28 mouse cellular contexts compared by ENCODE assay signal in genomic region chr16:96381435-96381834, GRCm38 (mm10).
"Had no signal": no experiment of that assay in that cellular context is flagged by ENCODE, and none has a peak within 500 bp of the region (broad histone marks: within the 10 kb centered on the region; RNA-seq: fewer than 3 reads in every experiment).

No protein-coding gene starts in this region.

- DNase-seq: cerebellum, adult 2 months; cerebellum, adult 8-10 months; cerebellum, adult 9-10 months; cerebellum, adult 9-11 months; cerebellum, postnatal 10 days; cerebellum, postnatal 14 days; cerebellum, postnatal 25 days; cerebellum, postnatal 36 days; embryo, embryonic 11 days; forebrain, postnatal 0 days; gastrocnemius, adult 2 months; gastrocnemius, postnatal 10 days; gastrocnemius, postnatal 14 days; gastrocnemius, postnatal 25 days; gastrocnemius, postnatal 36 days; heart, adult 18-20 months; heart, adult 2 months had no signal

- H3K4me1 ChIP-seq: embryonic facial prominence, embryonic 12.5 days; embryonic facial prominence, embryonic 15.5 days; forebrain, embryonic 10.5 days; forebrain, embryonic 12.5 days; forebrain, embryonic 13.5 days; forebrain, embryonic 15.5 days had no signal

- H3K9ac ChIP-seq: embryonic facial prominence, embryonic 12.5 days; embryonic facial prominence, embryonic 13.5 days; embryonic facial prominence, embryonic 15.5 days; forebrain, embryonic 12.5 days; forebrain, embryonic 13.5 days; forebrain, embryonic 15.5 days; forebrain, postnatal 0 days had no signal

- H3K4me2 ChIP-seq: embryonic facial prominence, embryonic 12.5 days; embryonic facial prominence, embryonic 13.5 days; embryonic facial prominence, embryonic 15.5 days; forebrain, embryonic 12.5 days; forebrain, embryonic 13.5 days; forebrain, embryonic 15.5 days had no signal

- H3K27me3 ChIP-seq: embryonic facial prominence, embryonic 12.5 days; embryonic facial prominence, embryonic 13.5 days; embryonic facial prominence, embryonic 15.5 days; forebrain, embryonic 12.5 days; forebrain, embryonic 13.5 days; forebrain, embryonic 15.5 days had no signal

- H3K4me3 ChIP-seq: embryonic facial prominence, embryonic 10.5 days; embryonic facial prominence, embryonic 12.5 days; embryonic facial prominence, embryonic 13.5 days; embryonic facial prominence, embryonic 15.5 days; erythroblast, embryonic 14.5 days; forebrain, embryonic 10.5 days; forebrain, embryonic 12.5 days; forebrain, embryonic 13.5 days; forebrain, embryonic 15.5 days; gastrocnemius, adult 2 months; heart, adult 2 months had no signal

- H3K36me3 ChIP-seq: embryonic facial prominence, embryonic 10.5 days; embryonic facial prominence, embryonic 12.5 days; embryonic facial prominence, embryonic 13.5 days; embryonic facial prominence, embryonic 15.5 days; forebrain, embryonic 10.5 days; forebrain, embryonic 12.5 days; forebrain, embryonic 15.5 days had no signal

- H3K27ac ChIP-seq: embryonic facial prominence, embryonic 10.5 days; embryonic facial prominence, embryonic 12.5 days; embryonic facial prominence, embryonic 13.5 days; embryonic facial prominence, embryonic 15.5 days; forebrain, embryonic 10.5 days; forebrain, embryonic 12.5 days; forebrain, embryonic 13.5 days; forebrain, embryonic 15.5 days; gastrocnemius, adult 2 months; heart, adult 2 months had no signal

- H3K9me3 ChIP-seq: embryonic facial prominence, embryonic 10.5 days; embryonic facial prominence, embryonic 12.5 days; embryonic facial prominence, embryonic 13.5 days; embryonic facial prominence, embryonic 15.5 days; forebrain, embryonic 10.5 days; forebrain, embryonic 12.5 days; forebrain, embryonic 13.5 days; forebrain, embryonic 15.5 days had no signal

- ATAC-seq: forebrain, embryonic 13.5 days; forebrain, embryonic 14.5 days; forebrain, embryonic 15.5 days; forebrain, embryonic 16.5 days; forebrain, postnatal 0 days had no signal
